Mouse (Mus musculus) heart, adult 18-20 months (tissue): ENCODE data around the gene Ctnnd2. TPM values are rescaled to one million over a fixed set of nuclear protein-coding genes. Genes with fewer than 3 reads are reported as not detected.
A peak's percentile ranks its signal among the peaks of the same experiment; 100 is the strongest.

Experiments used
- DNase-seq, 2 experiments: peaks; one replicate each; pipeline ENCODE4 v3.0.0; 2021 to 2022; ENCODE audit warnings: mixed read lengths in 1 of 2
- total RNA-seq, 2 experiments: library from RNA; stranded (reverse); gene quantifications; 2 replicates each; pipeline ENCODE4 v1.2.3; 2021

Ctnnd2 gene
- total RNA-seq, 2 experiments from 2014 or later, result 0.22 to 0.23 TPM

- DNase-seq, result no peak
Observed at GRCm38 (mm10) chr15:30887559-30887958, 715.2 kb downstream of the Ctnnd2 start.

DNA sequence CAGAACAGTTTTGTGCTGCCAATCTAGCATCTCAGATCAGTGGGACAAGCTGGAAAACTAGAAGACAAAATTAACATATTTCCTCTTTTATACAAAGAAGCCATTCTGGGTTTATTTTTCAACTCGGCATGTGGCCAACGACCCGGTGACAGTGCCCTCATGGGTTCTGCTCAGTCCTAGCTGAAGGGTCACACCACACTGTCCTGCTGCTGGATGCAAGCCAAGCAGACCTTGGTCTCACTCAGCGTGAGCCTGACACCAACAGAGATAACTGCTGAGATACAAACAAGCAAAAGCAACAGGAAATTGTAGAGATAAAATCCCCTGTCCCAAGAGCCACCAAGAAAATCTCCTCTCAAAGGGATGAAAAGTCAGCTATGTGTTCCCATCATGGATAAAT lies 719.6 kb downstream of the Ctnnd2 start:
- no peak for DNase-seq

DNA sequence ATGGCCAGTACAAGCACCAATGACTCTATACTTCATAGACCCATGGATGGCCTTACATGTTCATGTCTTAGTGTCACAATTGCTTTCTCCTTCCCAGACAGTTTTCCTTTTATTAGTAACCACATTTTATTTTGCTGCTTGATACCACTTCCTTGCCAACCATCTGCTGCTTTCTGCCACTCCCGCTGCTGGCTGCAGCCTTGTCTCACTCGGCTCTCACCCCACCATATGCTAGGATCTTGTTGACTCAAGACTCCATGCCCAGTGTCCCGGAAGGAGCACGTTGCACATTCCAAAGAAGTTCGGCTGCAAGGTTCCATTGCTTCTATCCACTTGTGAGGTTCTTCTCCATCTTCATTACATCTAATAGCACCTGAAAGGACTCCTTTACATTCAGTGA lies 722.7 kb downstream of the Ctnnd2 start:
- DNase-seq, result no peak

- no peak for DNase-seq
Observed at GRCm38 (mm10) chr15:30897342-30897741, 724.9 kb downstream of the Ctnnd2 start.

- DNase-seq, result no peak
Observed at GRCm38 (mm10) chr15:30908027-30908426, 735.6 kb downstream of the Ctnnd2 start.

- DNase-seq, result peak in 1 of 2 experiments; percentile 9
Observed at GRCm38 (mm10) chr15:30913360-30913759, 741.0 kb downstream of the Ctnnd2 start.

DNA sequence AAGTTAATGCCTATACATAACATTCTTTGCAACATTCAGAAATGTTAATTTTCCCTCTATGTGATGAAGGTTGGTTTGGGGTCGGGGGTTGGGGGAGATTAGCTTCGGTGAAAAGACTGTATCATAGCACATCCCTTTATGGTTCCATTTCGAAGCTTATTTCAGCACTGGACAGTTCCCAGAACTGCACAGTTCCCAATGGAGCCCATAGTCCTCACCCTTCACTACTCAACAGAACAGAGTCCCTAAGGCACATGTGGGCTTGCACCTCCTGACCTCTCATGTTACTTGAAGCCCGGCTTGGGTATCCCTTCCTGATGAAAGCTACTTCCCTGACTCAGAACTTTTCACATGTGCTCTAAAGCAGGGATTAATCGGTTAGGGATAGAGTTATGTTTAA lies 753.4 kb downstream of the Ctnnd2 start:
- peak in 1 of 2 experiments; percentile 12 for DNase-seq

DNA sequence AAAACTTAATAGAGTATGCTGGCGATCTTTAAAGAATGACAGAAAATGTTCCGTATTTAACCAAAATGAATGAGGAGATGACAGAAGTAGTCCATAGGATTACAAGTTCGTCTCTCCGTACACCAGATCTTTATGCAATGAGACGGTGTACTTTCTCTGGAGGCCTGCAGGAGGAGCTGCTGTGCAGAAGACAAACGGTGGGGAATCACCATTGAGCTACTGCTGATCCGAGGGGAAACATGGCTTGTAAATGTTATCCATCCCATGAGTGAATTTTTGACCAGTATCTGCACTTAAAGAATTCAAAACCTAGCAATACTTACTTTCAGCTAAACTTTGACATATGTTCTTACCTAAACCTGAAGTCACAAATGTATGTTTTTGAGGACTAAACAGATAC lies 755.2 kb downstream of the Ctnnd2 start:
- peak; percentile 28 to 76 for DNase-seq

- no peak for DNase-seq
Observed at GRCm38 (mm10) chr15:30931906-30932305, 759.5 kb downstream of the Ctnnd2 start.

DNA sequence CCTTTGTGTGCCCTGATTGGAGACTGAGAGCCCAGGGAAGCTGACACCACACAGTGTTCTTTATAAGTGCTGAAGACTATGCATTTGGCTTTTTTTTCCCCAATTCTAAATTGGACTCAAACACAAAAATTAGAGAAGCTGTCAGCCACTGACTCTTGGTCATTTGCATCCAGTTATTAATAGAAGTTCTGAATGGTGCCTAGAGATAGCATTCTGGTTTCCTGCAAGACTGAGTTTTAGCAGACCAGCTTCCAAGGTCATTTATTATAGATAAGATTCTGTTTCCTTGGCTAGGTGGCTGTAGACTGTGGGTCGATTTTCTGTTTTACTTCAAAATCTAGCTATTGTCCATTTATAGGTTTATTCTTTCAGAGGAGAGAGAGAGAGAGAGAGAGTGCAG lies 773.5 kb downstream of the Ctnnd2 start:
- DNase-seq, result no peak

- DNase-seq, result no peak
Observed at GRCm38 (mm10) chr15:30958513-30958912, 786.1 kb downstream of the Ctnnd2 start.

DNA sequence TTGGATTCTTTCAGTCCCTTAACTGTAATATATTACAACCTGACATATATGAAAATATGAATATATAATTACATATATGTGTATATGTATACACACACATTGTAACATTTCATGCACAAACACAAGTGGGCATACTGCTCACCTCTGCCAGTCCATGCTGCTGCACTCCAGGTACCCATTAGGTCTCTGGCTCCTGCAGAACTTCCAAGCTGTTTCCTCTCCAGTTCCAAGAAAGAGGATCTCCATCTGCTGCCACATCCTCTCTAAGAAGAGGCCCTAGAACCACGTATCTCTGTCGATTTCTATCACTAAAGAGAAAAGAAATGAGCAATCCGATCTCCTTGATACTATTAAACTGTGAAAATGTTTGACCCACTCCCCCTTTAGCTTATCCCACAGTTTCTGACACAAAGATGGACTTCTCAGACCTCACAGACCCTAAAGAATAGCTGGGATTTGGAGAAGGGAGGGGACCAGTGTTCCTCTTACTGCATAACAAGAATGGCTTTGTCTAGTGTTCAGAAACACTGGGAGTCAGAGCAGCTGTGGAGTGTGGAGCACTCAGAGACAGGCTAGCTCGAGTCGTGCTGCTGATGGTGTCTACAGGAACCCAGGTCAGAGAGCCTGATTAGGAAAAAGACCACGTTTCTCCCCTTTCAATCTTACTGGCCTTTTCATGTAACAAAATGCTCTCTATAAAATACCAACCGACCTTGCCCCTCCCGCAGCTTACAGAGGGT lies 790.2 kb downstream of the Ctnnd2 start:
- DNase-seq, result no peak

GRCm38 (mm10) chr15:30964046-30964445 lies 791.7 kb downstream of the Ctnnd2 start:
- DNase-seq, result no peak

GRCm38 (mm10) chr15:30964865-30965679 lies 792.7 kb downstream of the Ctnnd2 start:
- DNase-seq, result no peak

DNA sequence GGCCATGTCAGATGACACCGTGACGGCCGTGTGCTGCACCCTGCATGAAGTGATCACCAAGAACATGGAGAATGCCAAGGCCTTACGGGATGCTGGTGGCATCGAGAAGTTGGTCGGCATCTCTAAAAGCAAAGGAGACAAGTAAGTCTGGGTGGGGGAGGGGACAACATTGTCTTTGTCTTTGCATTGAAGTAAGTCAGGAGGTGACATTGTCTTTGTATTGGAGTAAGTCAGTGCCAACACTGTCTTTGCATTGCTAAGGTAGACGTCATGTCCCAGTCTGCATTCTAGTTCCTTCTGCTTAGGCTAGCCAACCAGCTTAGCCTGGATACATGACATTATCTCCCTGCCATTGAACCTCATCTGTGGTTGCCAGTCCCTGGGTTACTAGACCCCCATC lies 794.4 kb downstream of the Ctnnd2 start:
- DNase-seq, result no peak

DNA sequence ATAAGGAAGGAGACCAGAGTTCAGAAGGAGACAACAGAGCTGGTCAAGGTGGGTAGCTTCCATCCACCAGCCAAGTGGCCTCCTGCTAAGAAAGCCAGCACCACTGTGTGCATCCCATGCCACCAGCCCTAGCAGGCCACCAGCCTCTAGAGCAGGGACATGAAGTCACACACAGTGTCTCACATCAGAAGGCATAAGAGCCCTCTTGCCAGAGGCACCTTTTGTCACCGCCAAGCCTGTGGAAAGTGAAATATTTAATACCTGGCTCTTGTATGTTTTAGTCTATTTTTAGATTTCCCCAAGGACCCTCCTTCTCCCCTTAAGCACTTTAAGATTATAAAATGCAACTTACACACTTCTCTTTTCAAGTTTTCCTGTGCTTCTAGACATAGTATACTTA lies 802.0 kb downstream of the Ctnnd2 start:
- DNase-seq, result no peak

DNA sequence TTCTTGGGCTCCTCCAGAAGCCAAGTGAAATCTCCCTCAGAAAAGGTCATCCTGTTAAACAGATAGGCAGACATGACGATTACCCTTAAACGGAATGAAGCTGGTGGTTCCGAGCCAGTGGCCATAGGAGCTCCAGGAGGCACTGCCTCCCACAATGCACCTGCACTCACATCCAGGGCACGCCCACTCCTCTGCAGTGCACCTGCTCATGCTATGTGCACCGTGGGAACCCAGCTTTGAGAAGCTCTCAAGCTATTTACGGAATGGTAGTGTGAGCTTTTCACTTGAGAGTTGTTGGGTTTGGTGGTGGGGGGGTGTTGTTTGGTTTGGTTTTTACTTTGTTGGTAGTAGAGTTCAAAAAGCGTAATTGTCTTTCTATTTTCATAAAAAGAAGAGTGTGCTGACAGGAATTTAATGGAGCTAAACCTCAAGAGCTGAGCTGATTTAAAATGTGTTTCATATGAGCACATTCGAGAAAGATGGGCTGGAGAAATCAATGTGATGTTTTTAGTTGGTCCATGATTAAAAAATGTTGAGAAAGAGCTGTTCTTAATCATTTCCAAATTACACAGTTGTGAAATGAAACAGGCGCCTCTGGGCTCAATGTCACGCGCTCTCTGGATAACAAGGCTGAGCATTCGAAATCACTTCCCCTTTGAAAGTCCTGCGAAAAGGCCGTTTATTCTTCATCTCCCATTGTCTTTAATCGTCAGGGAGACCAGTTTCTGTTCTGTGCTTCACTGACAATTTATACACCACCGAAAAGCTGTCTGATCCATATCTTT lies 802.8 kb downstream of the Ctnnd2 start:
- DNase-seq, result no peak

DNA sequence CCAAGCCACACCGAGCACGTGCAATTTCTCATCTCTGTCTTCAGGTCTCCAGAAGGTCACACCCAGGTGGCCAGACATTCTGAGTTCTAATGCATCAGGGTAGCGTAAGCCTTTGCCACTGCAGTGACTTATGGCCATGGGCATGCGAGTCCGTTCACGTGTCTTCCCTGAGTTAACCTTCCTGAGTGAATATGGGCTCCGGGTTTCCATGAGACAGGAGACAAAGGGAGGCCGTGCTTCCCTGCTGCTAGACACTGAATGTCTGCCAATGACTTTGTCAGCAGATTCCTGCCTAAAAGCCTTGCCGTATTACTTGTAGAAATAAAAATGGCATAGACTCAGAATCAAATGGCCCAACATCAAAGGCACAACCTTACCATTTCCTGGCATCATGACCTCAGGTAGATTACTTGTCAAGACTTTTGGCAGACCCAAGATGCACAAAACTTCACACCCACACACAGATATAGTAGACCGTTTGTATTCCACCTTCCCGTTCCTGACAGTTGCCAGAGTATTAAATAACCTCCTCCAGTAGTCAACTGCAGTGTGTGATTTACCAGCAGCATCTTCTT lies 804.9 kb downstream of the Ctnnd2 start:
- peak in 1 of 2 experiments; percentile 4 for DNase-seq

- DNase-seq, result peak; percentile 49 to 55
Observed at GRCm38 (mm10) chr15:30986890-30987289, 814.5 kb downstream of the Ctnnd2 start.

DNA sequence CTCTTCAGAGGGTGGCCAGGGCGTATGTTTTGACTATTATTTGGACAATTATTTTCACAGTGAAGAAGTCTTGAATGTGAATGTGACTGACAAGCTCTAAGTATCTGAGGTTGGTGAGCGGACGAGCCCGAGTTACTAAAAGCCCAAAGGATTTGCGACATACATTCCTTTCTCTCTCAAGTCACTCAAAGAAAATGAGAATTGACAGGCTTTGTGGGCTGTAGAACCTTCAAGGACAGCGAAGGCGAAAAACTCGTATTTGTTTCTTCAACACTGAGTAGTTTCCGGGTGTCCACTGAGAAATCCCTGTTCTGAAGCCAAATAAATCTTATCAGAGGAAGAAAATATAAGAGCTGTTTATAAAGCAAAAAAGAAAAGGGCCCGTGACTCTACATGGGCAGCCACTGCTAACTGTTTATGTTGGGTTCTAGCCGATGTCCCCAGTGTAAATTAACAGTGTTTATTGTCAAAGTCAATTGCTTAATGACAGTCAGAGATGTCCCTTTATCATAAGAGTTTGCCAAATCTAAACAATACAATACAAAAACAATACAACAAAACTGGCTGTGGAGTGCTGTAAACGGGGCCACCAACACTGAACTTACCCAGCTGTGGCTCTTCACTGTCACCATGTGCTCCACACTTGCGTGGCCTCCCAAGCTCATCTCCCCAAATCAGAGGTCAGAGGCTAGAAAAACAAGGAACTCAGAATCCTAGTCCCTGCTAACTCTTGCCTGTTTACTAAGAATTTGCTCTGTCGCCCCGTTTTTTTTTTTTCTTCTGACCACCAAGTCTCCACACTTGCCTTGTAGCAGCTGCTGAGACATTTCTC lies 818.2 kb downstream of the Ctnnd2 start:
- peak; percentile 6 to 7 for DNase-seq

GRCm38 (mm10) chr15:30992357-30992756 lies 820.0 kb downstream of the Ctnnd2 start:
- DNase-seq, result no peak
